Mouse (Mus musculus) liver, embryonic 16.5 days (tissue): ENCODE measurements at regions not wholly inside any gene's neighbourhood (a gene's known extent, or its start where the extent isn't known, plus 50 kb on each side); places are given as distances from the start of the nearest gene placed in this dataset.

ENCODE experiments used
- ATAC-seq: fragments of 200-750 bp; cut with Nextera tagmentation; 2 replicates; pipeline ENCODE4 v1.8.0; 2017; ENCODE audit warnings: low read depth, mild to moderate bottlenecking, moderate number of reproducible peaks, moderate library complexity
- H3K27ac ChIP-seq: fragments of 300-500 bp; sonication (generic); 2 replicates; pipeline ENCODE4 v1.5.1; 2014; ENCODE audit warnings: mild to moderate bottlenecking, low read length
- H3K27me3 ChIP-seq: fragments of 300-500 bp; sonication (generic); 2 replicates; pipeline ENCODE4 v1.6.1; 2014; ENCODE audit warnings: low read depth, low read length, mixed read lengths; ENCODE audit not compliant: control insufficient read depth, insufficient read depth
- H3K36me3 ChIP-seq: fragments of 300-500 bp; sonication (generic); 2 replicates; pipeline ENCODE4 v1.6.1; 2014; ENCODE audit warnings: mild to moderate bottlenecking; ENCODE audit not compliant: control insufficient read depth, insufficient read depth
- H3K4me1 ChIP-seq: fragments of 300-500 bp; sonication (generic); 2 replicates; pipeline ENCODE4 v1.6.1; 2014; ENCODE audit warnings: low read depth, low read length, mixed read lengths; ENCODE audit not compliant: control insufficient read depth
- H3K4me2 ChIP-seq: fragments of 300-500 bp; sonication (generic); 2 replicates; pipeline ENCODE4 v1.6.1; 2014; ENCODE audit warnings: low read depth, low read length, mixed read lengths
- H3K4me3 ChIP-seq: fragments of 300-500 bp; sonication (generic); 2 replicates; pipeline ENCODE4 v1.5.1; 2014; ENCODE audit warnings: low read depth, mild to moderate bottlenecking, low read length
- H3K9ac ChIP-seq: fragments of 300-500 bp; sonication (generic); 2 replicates; pipeline ENCODE4 v1.6.1; 2014; ENCODE audit warnings: low read depth, low read length
- H3K9me3 ChIP-seq: fragments of 300-500 bp; sonication (generic); replicated peaks from 2 replicates; pipeline ENCODE4 v1.6.1; 2016; ENCODE audit warnings: low read length; ENCODE audit not compliant: control insufficient read depth
- WGBS: fragments of 180-500 bp; shearing (Covaris S2); extraction: QIAGEN DNeasy Blood & Tissue Kit; methylation state at CpG from one replicate; pipeline ENCODE4 v1.1.7; 2014; ENCODE audit not compliant: insufficient replicate concordance; 5-methylcytosine and 5-hydroxymethylcytosine counted together

DNA sequence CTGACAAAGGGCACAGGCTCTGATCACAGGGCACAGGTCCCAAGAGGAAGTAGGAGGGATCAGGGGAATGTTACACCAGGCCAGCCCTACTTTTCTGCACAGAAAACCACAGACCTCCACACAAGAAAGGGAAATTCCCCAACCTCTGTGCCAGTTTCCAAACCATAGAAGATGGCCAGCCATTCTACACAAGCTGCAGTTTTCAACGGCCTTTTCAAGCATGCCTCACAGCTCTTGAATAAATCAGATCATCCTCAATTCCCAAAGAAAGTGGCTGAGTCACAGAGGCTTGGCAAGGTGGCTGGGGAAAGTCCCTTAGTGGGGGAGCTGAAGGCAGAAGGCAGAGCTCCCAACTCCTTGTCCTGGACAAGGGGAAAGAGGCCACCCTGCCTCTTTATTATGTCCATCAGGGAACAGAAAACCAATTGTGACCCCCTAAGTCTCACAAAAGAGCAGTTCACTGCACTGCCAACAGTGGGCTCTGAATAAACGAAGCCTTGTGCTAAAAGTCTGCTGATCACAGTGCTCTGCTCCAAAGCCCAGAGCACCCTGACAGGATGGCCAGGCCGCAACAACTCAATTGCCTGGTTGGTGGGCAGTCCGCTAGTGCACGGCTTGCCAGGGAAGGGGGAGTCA, 120.0 kb upstream of the Cd180 start:
- 56% methylated on average over 5 of the region's 5 CpGs for WGBS
- Histone ChIP-seq H3K27ac (no peak overlapping the region), H3K36me3 (no peaks in the 10 kb centered on the region), H3K27me3 (no peaks in the 10 kb centered on the region), H3K4me3 (no peak overlapping the region), H3K4me2 (no peak overlapping the region), H3K9ac (no peak overlapping the region), H3K4me1 (no peaks in the 10 kb centered on the region), H3K9me3 (no peaks in the 10 kb centered on the region)
- no peak for ATAC-seq

DNA sequence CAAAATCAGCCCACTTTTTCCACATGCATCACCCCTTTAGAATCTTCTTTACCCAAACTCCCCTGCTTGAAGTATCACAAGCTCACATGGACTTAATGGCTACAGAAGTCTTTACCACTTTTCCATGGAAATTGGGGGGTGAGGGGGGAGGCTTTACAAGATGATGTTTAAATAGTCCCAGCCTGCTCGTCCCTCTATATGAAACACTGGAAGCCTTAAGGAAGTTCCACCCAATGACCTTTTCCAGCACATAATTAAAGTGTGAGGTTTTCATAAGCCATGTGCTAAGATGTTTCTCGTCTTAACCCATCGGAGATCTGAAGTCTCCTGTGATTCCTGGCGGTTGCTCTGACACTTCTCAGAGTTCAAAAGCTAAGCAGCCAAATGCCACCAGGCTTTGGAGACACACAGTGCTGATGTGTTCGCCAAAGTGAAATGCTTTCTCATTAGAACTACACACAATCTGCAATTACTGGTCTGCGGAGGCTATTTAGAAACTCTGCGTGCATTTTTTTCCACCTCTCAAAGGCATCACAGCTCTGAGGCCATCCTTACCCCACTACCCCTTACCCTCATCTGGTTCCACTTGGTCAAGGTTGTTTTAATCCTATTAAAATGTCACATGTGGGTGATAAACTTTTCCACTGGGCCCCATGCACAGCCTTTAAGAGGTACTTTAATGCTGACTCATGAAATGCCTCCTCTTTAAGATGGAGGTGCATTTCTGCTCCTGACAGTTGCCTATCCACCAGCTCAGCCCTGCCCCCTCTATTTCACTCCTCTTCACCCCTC, 116.3 kb upstream of the Cd180 start:
- H3K36me3 ChIP-seq, result no peaks in the 10 kb centered on the region
- no peaks in the 10 kb centered on the region for H3K4me1 ChIP-seq
- no peak overlapping the region for H3K27ac ChIP-seq
- no peaks in the 10 kb centered on the region for H3K9me3 ChIP-seq
- no peak overlapping the region for H3K9ac ChIP-seq
- WGBS, result 66% methylated on average over 7 of the region's 7 CpGs
- H3K4me3 ChIP-seq, result no peak overlapping the region
- no peak overlapping the region for H3K4me2 ChIP-seq
- ATAC-seq, result no peak
- H3K27me3 ChIP-seq, result no peaks in the 10 kb centered on the region

DNA sequence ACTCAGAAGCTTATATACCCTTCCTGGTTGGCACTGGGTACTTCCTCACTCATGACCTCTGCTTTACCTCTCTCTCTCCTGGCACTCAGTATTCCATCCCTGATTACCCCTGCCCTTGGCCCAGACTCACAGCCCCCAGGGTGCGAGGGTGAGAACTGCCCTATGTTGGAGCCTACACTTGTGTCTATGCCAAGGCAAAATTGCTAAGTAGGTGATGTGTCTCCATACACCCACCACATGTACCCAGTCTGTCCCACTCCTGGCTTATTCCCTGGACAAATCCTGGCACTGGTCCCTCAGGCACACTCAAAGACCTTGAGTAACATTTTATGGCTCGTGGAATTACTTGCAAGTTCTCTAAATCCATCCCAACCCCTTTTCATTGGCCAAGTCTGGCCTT, 114.5 kb upstream of the Cd180 start:
- H3K9ac ChIP-seq, result no peak overlapping the region
- no peaks in the 10 kb centered on the region for H3K9me3 ChIP-seq
- H3K27ac ChIP-seq, result no peak overlapping the region
- 47% methylated on average over 2 of the region's 2 CpGs for WGBS
- H3K4me1 ChIP-seq, result no peaks in the 10 kb centered on the region
- H3K4me3 ChIP-seq, result no peak overlapping the region
- no peaks in the 10 kb centered on the region for H3K27me3 ChIP-seq
- ATAC-seq, result no peak
- H3K36me3 ChIP-seq, result no peaks in the 10 kb centered on the region
- no peak overlapping the region for H3K4me2 ChIP-seq

DNA sequence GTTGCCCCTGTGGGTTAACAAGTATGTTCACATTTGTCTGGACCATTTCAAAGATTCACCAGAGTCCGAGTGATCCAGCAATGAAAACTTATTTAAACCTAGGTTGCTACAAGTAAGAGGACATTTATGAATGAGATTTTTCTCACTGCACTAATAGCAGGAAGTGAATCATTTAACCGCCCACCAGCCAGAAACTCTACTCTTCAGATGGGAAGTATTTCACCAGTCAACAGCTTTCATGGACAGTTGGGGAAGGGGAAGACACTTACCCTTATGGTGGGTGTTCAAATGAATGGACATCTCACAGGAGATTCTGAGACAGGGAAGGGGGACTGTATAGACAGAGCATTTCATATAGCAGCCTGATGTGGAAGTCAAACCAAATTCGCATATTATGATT, 113.7 kb upstream of the Cd180 start:
- no peak overlapping the region for H3K9ac ChIP-seq
- H3K9me3 ChIP-seq, result no peaks in the 10 kb centered on the region
- no peak overlapping the region for H3K27ac ChIP-seq
- H3K4me1 ChIP-seq, result no peaks in the 10 kb centered on the region
- no peaks in the 10 kb centered on the region for H3K36me3 ChIP-seq
- ATAC-seq, result no peak
- 60% methylated on average over 3 of the region's 3 CpGs for WGBS
- H3K4me3 ChIP-seq, result no peak overlapping the region
- H3K4me2 ChIP-seq, result no peak overlapping the region
- H3K27me3 ChIP-seq, result no peaks in the 10 kb centered on the region

DNA sequence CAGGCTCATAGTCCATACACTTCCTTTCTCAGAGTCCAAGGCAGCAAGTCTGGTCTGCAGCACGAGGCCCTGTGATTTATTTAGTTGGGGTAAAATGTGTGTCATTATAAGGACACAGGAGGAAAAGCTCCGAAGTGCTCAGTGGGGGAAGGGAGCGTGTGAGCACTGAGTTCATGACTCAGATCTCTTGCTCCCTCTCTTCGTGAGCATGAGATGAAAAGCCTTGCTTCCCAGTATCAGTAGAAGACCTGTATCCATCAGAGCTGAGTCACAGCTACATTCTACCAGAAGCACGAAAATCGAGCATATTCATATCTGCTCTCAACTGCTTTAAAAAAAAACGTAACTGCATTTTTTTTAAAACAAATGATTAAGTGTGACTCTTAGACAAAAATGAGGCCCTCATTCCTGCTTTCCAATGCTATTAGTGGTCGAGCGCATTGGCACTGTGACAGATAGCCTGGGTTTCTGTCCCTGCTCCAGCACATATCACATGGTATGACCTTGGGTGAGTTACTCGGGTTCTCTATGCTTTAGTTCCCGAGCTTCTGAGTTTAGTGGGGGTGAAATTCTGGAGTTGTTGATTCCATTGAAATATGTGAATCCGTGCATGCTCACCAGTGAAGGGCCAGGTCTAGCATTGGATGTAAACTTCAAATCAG, 109.2 kb upstream of the Cd180 start:
- no peak overlapping the region for H3K4me2 ChIP-seq
- H3K9ac ChIP-seq, result no peak overlapping the region
- no peaks in the 10 kb centered on the region for H3K4me1 ChIP-seq
- no peaks in the 10 kb centered on the region for H3K27me3 ChIP-seq
- no peak overlapping the region for H3K4me3 ChIP-seq
- H3K27ac ChIP-seq, result no peak overlapping the region
- 54% methylated on average over 12 of the region's 12 CpGs for WGBS
- H3K36me3 ChIP-seq, result no peaks in the 10 kb centered on the region
- H3K9me3 ChIP-seq, result no peaks in the 10 kb centered on the region
- ATAC-seq, result no peak

DNA sequence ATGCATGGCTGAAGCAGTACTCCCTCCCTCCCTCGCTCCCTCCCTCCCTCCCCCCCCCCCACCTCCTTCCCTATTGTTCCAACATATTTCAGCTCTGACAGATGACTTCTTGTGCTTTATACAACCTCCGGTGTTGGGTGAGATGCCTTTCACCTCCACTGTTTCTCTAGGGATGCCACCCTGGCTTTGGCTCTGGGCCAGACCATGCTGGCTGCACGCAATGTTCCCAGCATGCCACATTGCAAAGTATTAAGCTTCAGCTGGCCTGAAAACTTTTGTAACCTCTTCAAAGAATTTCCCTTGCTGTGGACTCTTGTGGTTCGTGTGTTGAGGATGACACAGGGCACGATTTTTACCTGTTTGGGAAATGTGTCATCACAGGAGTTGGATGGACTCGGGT, 107.1 kb upstream of the Cd180 start:
- no peak overlapping the region for H3K9ac ChIP-seq
- H3K4me2 ChIP-seq, result no peak overlapping the region
- no peaks in the 10 kb centered on the region for H3K36me3 ChIP-seq
- H3K4me3 ChIP-seq, result no peak overlapping the region
- no peak overlapping the region for H3K27ac ChIP-seq
- no peaks in the 10 kb centered on the region for H3K4me1 ChIP-seq
- 51% methylated on average over 6 of the region's 6 CpGs for WGBS
- no peak for ATAC-seq
- H3K27me3 ChIP-seq, result no peaks in the 10 kb centered on the region
- H3K9me3 ChIP-seq, result no peaks in the 10 kb centered on the region

DNA sequence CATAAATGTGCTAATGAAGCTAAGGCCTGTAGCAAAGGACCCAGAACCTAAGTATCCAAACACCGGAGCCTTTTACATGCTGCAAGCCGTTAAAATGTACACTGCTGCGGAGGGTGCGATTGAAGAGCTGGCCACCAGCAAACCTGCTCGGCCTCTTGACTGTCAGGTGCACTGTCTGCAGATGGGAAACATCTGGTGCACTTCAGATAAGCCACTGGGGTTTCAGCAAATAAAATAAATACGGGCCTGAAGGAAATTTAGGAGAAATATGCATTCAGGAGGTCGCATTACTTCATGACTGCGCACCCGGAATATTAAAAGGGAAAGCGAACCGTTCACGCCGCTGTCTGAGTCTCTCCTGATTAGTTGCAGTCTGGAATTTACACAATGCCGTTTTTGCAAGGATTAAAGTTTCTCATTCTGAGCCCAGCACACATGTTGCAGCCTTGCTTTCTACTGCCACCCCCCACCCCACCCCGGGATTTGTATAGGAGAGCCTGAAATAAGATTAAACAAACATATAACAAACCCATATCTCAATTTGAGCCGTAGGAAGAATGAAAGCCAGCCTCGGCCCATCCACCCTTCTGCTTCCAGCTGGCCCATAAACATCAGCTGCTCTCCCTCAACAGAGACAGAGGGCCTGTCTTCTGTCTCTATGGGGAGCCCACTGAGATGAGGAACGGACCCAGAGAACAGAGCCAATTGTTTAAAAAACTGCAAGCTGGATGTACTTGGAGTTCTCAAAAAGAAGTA, 103.5 kb upstream of the Cd180 start:
- Histone ChIP-seq H3K27ac (no peak overlapping the region), H3K9me3 (no peaks in the 10 kb centered on the region), H3K4me1 (no peaks in the 10 kb centered on the region), H3K4me3 (no peak overlapping the region), H3K4me2 (no peak overlapping the region), H3K27me3 (no peaks in the 10 kb centered on the region), H3K9ac (no peak overlapping the region), H3K36me3 (no peaks in the 10 kb centered on the region)
- WGBS, result 69% methylated on average over 18 of the region's 18 CpGs
- no peak for ATAC-seq

DNA sequence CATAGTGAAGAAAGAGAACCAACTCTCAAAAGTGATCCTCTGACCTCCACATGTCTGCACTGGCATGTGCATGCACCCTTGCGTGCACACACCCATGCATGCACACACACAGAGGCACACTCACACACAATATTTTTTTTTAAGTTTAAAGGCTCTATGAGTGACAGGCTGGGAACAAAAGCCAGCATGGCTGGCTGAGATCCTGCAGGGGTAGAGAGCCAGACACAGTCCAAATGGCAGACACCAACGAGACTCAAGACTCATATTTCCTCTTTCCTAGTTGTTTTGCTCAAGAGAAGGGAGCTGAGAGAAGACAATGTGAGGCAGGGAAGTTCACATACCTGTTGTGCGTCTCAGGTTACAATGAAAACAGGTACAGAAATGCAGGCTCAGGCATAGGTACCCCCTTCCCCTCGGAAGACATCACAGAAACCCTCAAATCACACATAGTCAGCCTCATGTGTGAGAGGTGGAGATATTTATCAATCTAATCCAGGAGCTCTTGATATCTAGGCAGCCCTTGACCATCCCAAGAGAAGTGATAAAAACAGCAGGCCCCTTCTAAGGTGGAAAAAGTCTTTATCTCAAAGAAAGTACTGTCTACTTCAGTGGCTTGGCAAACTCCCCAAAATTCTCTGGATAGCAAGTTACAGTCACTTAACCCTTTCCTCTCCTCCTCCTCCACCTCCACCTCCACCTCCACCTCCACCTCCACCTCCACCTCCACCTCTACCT, 101.4 kb upstream of the Cd180 start:
- Histone ChIP-seq H3K4me2 (no peak overlapping the region), H3K36me3 (no peaks in the 10 kb centered on the region), H3K9ac (no peak overlapping the region), H3K27ac (no peak overlapping the region), H3K9me3 (no peaks in the 10 kb centered on the region), H3K4me3 (no peak overlapping the region), H3K27me3 (no peaks in the 10 kb centered on the region), H3K4me1 (no peaks in the 10 kb centered on the region)
- ATAC-seq, result no peak
- 36% methylated on average over 4 of the region's 4 CpGs for WGBS
